In genomic region chr12:52697407-52698109, GRCm38 (mm10) we compare ENCODE assay signal across 17 mouse cellular contexts. TPM values are rescaled to one million over a fixed set of nuclear protein-coding genes. Genes with fewer than 3 reads are reported as not detected.
A peak's percentile ranks its signal among the peaks of the same experiment; 100 is the strongest.
DNase-seq lines count a peak whose midpoint lies in the region; ATAC-seq and TF ChIP-seq lines count a peak whose summit lies in the region.
"Had no signal": no experiment of that assay in that cellular context is flagged by ENCODE, and none has a peak within 500 bp of the region (broad histone marks: within the 10 kb centered on the region; RNA-seq: fewer than 3 reads in every experiment).

No protein-coding gene starts in this region.

- H3K9ac ChIP-seq in intestine, postnatal 0 days (ENCODE audit: low read depth, low read length), result no peak overlapping the region
- no peak overlapping the region for H3K9ac ChIP-seq in neural tube, embryonic 12.5 days
- H3K9ac ChIP-seq: embryonic facial prominence, embryonic 12.5 days had no signal

- peaks cover 42% of the 10 kb centered on the region for H3K4me1 ChIP-seq in embryonic facial prominence, embryonic 10.5 days
- H3K4me1 ChIP-seq in intestine, postnatal 0 days (replicated peaks; ENCODE audit: control insufficient read depth, insufficient read depth, low read length), result peaks cover 7% of the 10 kb centered on the region
- H3K4me1 ChIP-seq in neural tube, embryonic 12.5 days, result peaks cover 25% of the 10 kb centered on the region

- H3K27me3 ChIP-seq in embryonic facial prominence, embryonic 10.5 days (replicated peaks; ENCODE audit: low read depth, poor library complexity, severe bottlenecking), result no peaks in the 10 kb centered on the region; the same call in 1 of the 2 replicates
- H3K27me3 ChIP-seq in intestine, postnatal 0 days (replicated peaks; ENCODE audit: control insufficient read depth, insufficient read depth, low read length), result no peaks in the 10 kb centered on the region
- no peaks in the 10 kb centered on the region for H3K27me3 ChIP-seq in neural tube, embryonic 12.5 days (replicated peaks)
- H3K27me3 ChIP-seq: CH12.LX; embryonic facial prominence, embryonic 12.5 days had no signal

- peak overlapping the region; percentile 75 for H3K27ac ChIP-seq in embryonic facial prominence, embryonic 10.5 days (replicated peaks)
- no peak overlapping the region for H3K27ac ChIP-seq in intestine, postnatal 0 days (ENCODE audit: low read depth, low read length)
- peak overlapping the region; percentile 66 for H3K27ac ChIP-seq in neural tube, embryonic 12.5 days
- H3K27ac ChIP-seq: embryonic facial prominence, embryonic 12.5 days; heart, adult 2 months; kidney, postnatal 0 days had no signal

- no peak for TF ChIP-seq CTCF in intestine, postnatal 0 days (IDR thresholded peaks at IDR 0.05; ENCODE audit: low read depth)

- WGBS in embryonic facial prominence, embryonic 10.5 days, result 57% methylated on average over 3 of the region's 3 CpGs
- WGBS in intestine, postnatal 0 days, result 35% methylated on average over 3 of the region's 3 CpGs
- 74% methylated on average over 3 of the region's 3 CpGs for WGBS in neural tube, embryonic 12.5 days

- no peak overlapping the region for H3K4me3 ChIP-seq in embryonic facial prominence, embryonic 10.5 days
- no peak overlapping the region for H3K4me3 ChIP-seq in intestine, postnatal 0 days (ENCODE audit: low read depth, low read length)
- H3K4me3 ChIP-seq in neural tube, embryonic 12.5 days, result no peak overlapping the region
- H3K4me3 ChIP-seq: embryonic facial prominence, embryonic 12.5 days; heart, adult 2 months had no signal

- no peaks in the 10 kb centered on the region for H3K36me3 ChIP-seq in embryonic facial prominence, embryonic 10.5 days (replicated peaks)
- no peaks in the 10 kb centered on the region for H3K36me3 ChIP-seq in intestine, postnatal 0 days (ENCODE audit: control insufficient read depth, insufficient read depth)
- H3K36me3 ChIP-seq in neural tube, embryonic 12.5 days, result no peaks in the 10 kb centered on the region
- H3K36me3 ChIP-seq: embryonic facial prominence, embryonic 12.5 days had no signal

- H3K4me2 ChIP-seq in intestine, postnatal 0 days (replicated peaks; ENCODE audit: low read depth), result no peak overlapping the region
- peak overlapping the region; percentile 64 for H3K4me2 ChIP-seq in neural tube, embryonic 12.5 days (replicated peaks)
- H3K4me2 ChIP-seq: embryonic facial prominence, embryonic 12.5 days had no signal

- ATAC-seq in hematopoietic stem cell, adult 5-6 weeks (replicated peaks in 1 of 2; ENCODE audit: insufficient read depth in 1 of 2, low FRiP score in 2 of 2, low TSS enrichment in 1 of 2, low read depth in 1 of 2, poor library complexity in 2 of 2, severe bottlenecking in 2 of 2), result peak; percentile 34 to 38; a peak in 2 of 4 replicates
- peak; percentile 71 for ATAC-seq in intestine, postnatal 0 days
- no peak for ATAC-seq in neural tube, embryonic 12.5 days (ENCODE audit: low FRiP score, low read depth)
- ATAC-seq in megakaryocyte, adult 5-6 weeks (ENCODE audit: poor library complexity, severe bottlenecking), result no peak

- no peaks in the 10 kb centered on the region for H3K9me3 ChIP-seq in embryonic facial prominence, embryonic 10.5 days
- no peaks in the 10 kb centered on the region for H3K9me3 ChIP-seq in intestine, postnatal 0 days (ENCODE audit: control insufficient read depth)
- H3K9me3 ChIP-seq in neural tube, embryonic 12.5 days, result 0 out of 2 replicates have a peak, but pooled peaks cover 3% of the 10 kb centered on the region
- H3K9me3 ChIP-seq: embryonic facial prominence, embryonic 12.5 days had no signal

- no peak for DNase-seq in embryonic facial prominence, embryonic 10.5 days (ENCODE audit: low spot score)
- no peak for DNase-seq in right cerebral cortex, postnatal 14 days
- no peak for DNase-seq in gastrocnemius, adult 8-10 months (ENCODE audit: low spot score in 2 of 2)
- no peak for DNase-seq in gastrocnemius, postnatal 4 days (ENCODE audit: low spot score in 2 of 2)
- DNase-seq: adrenal gland, adult 8-10 months; cerebellum, adult 9-11 months; heart, adult 2 months; heart, postnatal 4 days; left cerebral cortex, postnatal 4 days; right cerebral cortex, postnatal 25 days had no signal

RNA-seq across cellular contexts. Expression of gene Akap6, which starts 1.6 kb away (rescaled TPM):
- 4.3 and 4.4 TPM in 2 replicates for polyA plus RNA-seq in embryonic facial prominence, embryonic 10.5 days (2016; fragmentation: Nextera tagmentation; extraction: Ambion mirVana)
- total RNA-seq in hematopoietic stem cell, adult 5-6 weeks (2017), result 0.05 TPM in 1 of 2 replicates, not detected in the other
- polyA plus RNA-seq in intestine, postnatal 0 days (2015; fragmentation: Nextera tagmentation; extraction: Ambion mirVana), result 0.73 and 1.1 TPM in 2 replicates
- polyA plus RNA-seq in neural tube, embryonic 12.5 days (2016; fragmentation: Nextera tagmentation; extraction: Ambion mirVana), result 27.6 and 29.5 TPM in 2 replicates
- 10 to 100 TPM; 25.4 to 43.1 (median 33.9) TPM for total RNA-seq in gastrocnemius, adult 8-10 months (2022)
- not detected in 2 replicates for total RNA-seq in megakaryocyte, adult 5-6 weeks (2015)
- not detected in 2 replicates for total RNA-seq in megakaryocyte, adult 5-6 weeks (2017)
- total RNA-seq in gastrocnemius, postnatal 4 days (2021), result 10 to 100 TPM; 58.8 to 60.4 TPM

Comparison
In these comparisons a context has a peak if more than half of its experiments do, and no peak if none do; other contexts are left out.
1. ATAC-seq: peak in hematopoietic stem cell, adult 5-6 weeks (2 of 2) and intestine, postnatal 0 days (single experiment); none in neural tube, embryonic 12.5 days (single experiment) and megakaryocyte, adult 5-6 weeks (single experiment).
2. RNA of gene Akap6, which starts 1.6 kb away (total RNA-seq): 58.8 to 60.4 TPM in gastrocnemius, postnatal 4 days and 25.4 to 43.1 TPM in gastrocnemius, adult 8-10 months; 0.05 TPM in hematopoietic stem cell, adult 5-6 weeks and not detected in megakaryocyte, adult 5-6 weeks; every median in the first group is over 10 times any median in the second.